Mouse (Mus musculus) forebrain, embryonic 14.5 days (tissue): ENCODE data around the gene Wfdc6a. TPM values are rescaled to one million over a fixed set of nuclear protein-coding genes. Genes with fewer than 3 reads are reported as not detected.
"Not testable (repeated sequence)": the region's sequence is repeated elsewhere in the genome, so short reads cannot be mapped to it uniquely, and the experiment has no call there.

Experiments
- ATAC-seq: fragments of 200-750 bp; cut with Nextera tagmentation; 2 replicates; pipeline ENCODE4 v1.8.0; 2017; ENCODE audit warnings: mild to moderate bottlenecking, moderate library complexity
- DNase-seq: peaks from one replicate; pipeline ENCODE4 v3.0.0-alpha.2; 2015; ENCODE audit warnings: low spot score
- H3K27ac ChIP-seq: fragments of 300-500 bp; sonication (generic); 2 replicates; pipeline ENCODE4 v1.5.1; 2014; ENCODE audit warnings: low read depth, mild to moderate bottlenecking, control low read depth, low read length, moderate library complexity
- H3K27me3 ChIP-seq: fragments of 300-500 bp; sonication (generic); replicated peaks from 2 replicates; pipeline ENCODE4 v1.6.1; 2014; ENCODE audit warnings: low read length, control low read depth, mixed read lengths; ENCODE audit not compliant: control insufficient read depth, insufficient read depth
- H3K36me3 ChIP-seq: fragments of 300-500 bp; sonication (generic); 2 replicates; pipeline ENCODE4 v1.6.1; 2014; ENCODE audit warnings: low read length, control low read depth; ENCODE audit not compliant: control insufficient read depth, insufficient read depth
- H3K4me1 ChIP-seq: fragments of 300-500 bp; sonication (generic); 2 replicates; pipeline ENCODE4 v1.6.1; 2014; ENCODE audit warnings: antibody characterized with exemption, low read length, control low read depth; ENCODE audit not compliant: control insufficient read depth, insufficient read depth
- H3K4me2 ChIP-seq: fragments of 300-500 bp; sonication (generic); 2 replicates; pipeline ENCODE4 v1.6.1; 2014; ENCODE audit warnings: mild to moderate bottlenecking, control low read depth, low read length
- H3K4me3 ChIP-seq: fragments of 300-500 bp; sonication (generic); 2 replicates; pipeline ENCODE4 v1.5.1; 2014; ENCODE audit warnings: low read depth, low read length, control low read depth
- H3K9ac ChIP-seq: fragments of 300-500 bp; sonication (generic); 2 replicates; pipeline ENCODE4 v1.6.1; 2014; ENCODE audit warnings: mild to moderate bottlenecking, low read length, control low read depth, moderate library complexity
- H3K9me3 ChIP-seq: fragments of 300-500 bp; sonication (generic); replicated peaks from 2 replicates; pipeline ENCODE4 v1.6.1; 2016; ENCODE audit warnings: low read length, control low read depth, mixed read lengths; ENCODE audit not compliant: control insufficient read depth
- WGBS: fragments of 180-500 bp; shearing (Covaris S2); extraction: QIAGEN DNeasy Blood & Tissue Kit; methylation state at CpG from one replicate; pipeline ENCODE4 v1.1.7; 2014; 5-methylcytosine and 5-hydroxymethylcytosine counted together
- polyA plus RNA-seq: library from polyadenylated mRNA; unstranded; fragments of >200 nt; fragmentation: Nextera tagmentation; extraction: Ambion mirVana; gene quantifications from 2 replicates; pipeline ENCODE4 v1.2.1, GENCODE M21; 2014

The Wfdc6a gene
- polyA plus RNA-seq, 1 experiment from 2014 or later = not detected

- Histone ChIP-seq H3K9ac (no peak within 1 kb of the TSS), H3K4me2 (no peak within 1 kb of the TSS)
- no peak for ATAC-seq
Observed at GRCm38 (mm10) chr2:164593494-164593893, 8.2 kb upstream of the Wfdc6a start, which contains the start of gene Eppin. Gene Eppin (minus strand): TSS chr2:164593594.

GRCm38 (mm10) chr2:164592014-164592413 lies 6.8 kb upstream of the Wfdc6a start:
- peak; percentile 40; the same call in 1 of the 2 replicates for ATAC-seq
- Histone ChIP-seq H3K27me3 (no peaks in the 10 kb centered on the region), H3K9ac (no peak overlapping the region), H3K36me3 (no peaks in the 10 kb centered on the region), H3K9me3 (no peaks in the 10 kb centered on the region), H3K4me3 (no peak overlapping the region), H3K27ac (no peak overlapping the region), H3K4me1 (no peaks in the 10 kb centered on the region), H3K4me2 (no peak overlapping the region)
- DNase-seq = peak; percentile 80
- 11% methylated on average over 4 of the region's 4 CpGs for WGBS

More at GRCm38 (mm10) chr2:164593494-164593893, 8.2 kb upstream of the Wfdc6a start, which contains the start of gene Eppin:
- no peaks in the 10 kb centered on the region for H3K4me1 ChIP-seq
- H3K27me3 ChIP-seq = no peaks in the 10 kb centered on the region
- H3K27ac ChIP-seq = no peak within 1 kb of the TSS
- H3K36me3 ChIP-seq = no peaks in the 10 kb centered on the region
- H3K9me3 ChIP-seq = no peaks in the 10 kb centered on the region
- WGBS = 84% methylated on average over 4 of the region's 4 CpGs
- no peak for DNase-seq
- no peak within 1 kb of the TSS for H3K4me3 ChIP-seq

- not testable (repeated sequence) for H3K27ac ChIP-seq, H3K4me3 ChIP-seq, DNase-seq, H3K9ac ChIP-seq, ATAC-seq, H3K4me1 ChIP-seq, H3K27me3 ChIP-seq, H3K4me2 ChIP-seq, H3K36me3 ChIP-seq, H3K9me3 ChIP-seq
- WGBS = 88% methylated on average over 6 of the region's 6 CpGs
Observed at GRCm38 (mm10) chr2:164573359-164573758, 11.9 kb downstream of the Wfdc6a start, which contains the start of gene Spint3. Gene Spint3 (minus strand): TSS chr2:164573459.

GRCm38 (mm10) chr2:164567460-164567859 lies 17.8 kb downstream of the Wfdc6a start:
- Histone ChIP-seq H3K4me1 (no peaks in the 10 kb centered on the region), H3K9me3 (no peaks in the 10 kb centered on the region), H3K27ac (no peak overlapping the region), H3K9ac (no peak overlapping the region), H3K27me3 (no peaks in the 10 kb centered on the region; the same call in 1 of the 2 replicates), H3K4me3 (no peak overlapping the region), H3K36me3 (no peaks in the 10 kb centered on the region), H3K4me2 (no peak overlapping the region)
- ATAC-seq = no peak
- 93% methylated on average over 5 of the region's 5 CpGs for WGBS
- no peak for DNase-seq

GRCm38 (mm10) chr2:164566997-164567396 lies 18.2 kb downstream of the Wfdc6a start:
- H3K9me3 ChIP-seq = no peaks in the 10 kb centered on the region
- no peaks in the 10 kb centered on the region for H3K36me3 ChIP-seq
- DNase-seq = no peak
- no peak overlapping the region for H3K27ac ChIP-seq
- no peaks in the 10 kb centered on the region; the same call in 1 of the 2 replicates for H3K27me3 ChIP-seq
- no peak overlapping the region for H3K9ac ChIP-seq
- H3K4me3 ChIP-seq = no peak overlapping the region
- no peaks in the 10 kb centered on the region for H3K4me1 ChIP-seq
- no peak overlapping the region for H3K4me2 ChIP-seq
- 84% methylated on average over 2 of the region's 2 CpGs for WGBS
- no peak for ATAC-seq

GRCm38 (mm10) chr2:164564346-164564745 lies 20.9 kb downstream of the Wfdc6a start:
- Histone ChIP-seq H3K4me3 (no peak overlapping the region), H3K27ac (no peak overlapping the region), H3K4me2 (no peak overlapping the region), H3K4me1 (no peaks in the 10 kb centered on the region), H3K27me3 (no peaks in the 10 kb centered on the region; the same call in 1 of the 2 replicates), H3K36me3 (no peaks in the 10 kb centered on the region), H3K9ac (no peak overlapping the region), H3K9me3 (no peaks in the 10 kb centered on the region)
- WGBS = 65% methylated on average over 5 of the region's 5 CpGs
- DNase-seq = peak; percentile 7
- ATAC-seq = no peak

GRCm38 (mm10) chr2:164563339-164564038 lies 21.8 kb downstream of the Wfdc6a start:
- DNase-seq = peak; percentile 72
- peak; percentile 66 for ATAC-seq
- Histone ChIP-seq H3K4me1 (no peaks in the 10 kb centered on the region), H3K36me3 (no peaks in the 10 kb centered on the region), H3K9ac (peak overlapping the region; percentile 63), H3K4me3 (peak overlapping the region; percentile 36), H3K4me2 (peak overlapping the region; percentile 78), H3K27me3 (peaks cover 3% of the 10 kb centered on the region; the same call in 1 of the 2 replicates), H3K9me3 (no peaks in the 10 kb centered on the region), H3K27ac (no peak overlapping the region)
- under 1% methylated on average over 32 of the region's 32 CpGs for WGBS

- no peak within 1 kb of the TSS for H3K27ac ChIP-seq
- H3K4me2 ChIP-seq = peak within 1 kb of the TSS; percentile 78
- no peaks in the 10 kb centered on the region for H3K4me1 ChIP-seq
- ATAC-seq (peak; percentile 42; the same call in 1 of the 2 replicates), DNase-seq (peak; percentile 10)
- H3K4me3 ChIP-seq = peak within 1 kb of the TSS; percentile 36
- peak within 1 kb of the TSS; percentile 63 for H3K9ac ChIP-seq
- H3K9me3 ChIP-seq = no peaks in the 10 kb centered on the region
- H3K36me3 ChIP-seq = no peaks in the 10 kb centered on the region
- peaks cover 3% of the 10 kb centered on the region; the same call in 1 of the 2 replicates for H3K27me3 ChIP-seq
- WGBS = 2% methylated on average over 23 of the region's 24 CpGs
Observed at GRCm38 (mm10) chr2:164562391-164563188, 22.7 kb downstream of the Wfdc6a start, which contains the start of gene Wfdc2. Gene Wfdc2 (plus strand): TSS chr2:164562413.
